Mouse (Mus musculus): Measurements from ENCODE around the gene P2rx3. TPM values are rescaled to one million over a fixed set of nuclear protein-coding genes. Genes with fewer than 3 reads are reported as not detected.

The P2rx3 gene
- polyA plus RNA-seq, 1 experiment: 53.1 TPM

DNA sequence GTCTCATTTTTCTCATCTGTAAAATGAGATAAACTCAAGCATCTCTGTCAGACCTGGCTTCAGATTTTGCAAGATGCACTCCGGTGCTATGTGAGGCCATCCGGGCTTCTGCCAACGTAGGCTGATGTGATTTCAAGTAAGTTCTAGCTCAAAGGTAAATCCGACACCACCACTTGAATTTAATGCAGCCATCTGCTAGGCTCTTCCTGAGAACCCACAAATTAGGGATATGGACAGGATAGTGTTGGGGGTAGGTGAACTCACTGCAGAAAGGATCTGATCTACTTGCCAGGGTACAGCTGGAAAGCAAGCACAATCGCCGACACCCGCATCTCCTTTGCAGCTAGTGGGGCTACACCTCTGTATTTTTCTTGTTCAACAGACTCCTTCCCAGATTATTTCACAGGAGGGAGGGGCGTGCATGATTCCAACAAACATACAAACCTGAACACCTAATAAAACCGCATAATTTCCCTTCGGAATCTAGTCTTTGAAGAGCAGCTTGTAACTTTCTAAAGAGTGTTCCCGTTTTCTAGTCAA, 685 bp downstream of the P2rx3 start:
- Histone ChIP-seq H3K27me3 (ENCODE audit: control insufficient read depth, insufficient read depth, insufficient read length) (no peaks in the 10 kb centered on the region), H3K4me3 (peak overlapping the region; percentile 74), H3ac (ENCODE audit: control insufficient read depth, insufficient read length) (peak overlapping the region; percentile 93), H3K36me3 (ENCODE audit: control insufficient read depth, insufficient read depth) (peaks cover 20% of the 10 kb centered on the region), H3K79me2 (ENCODE audit: control insufficient read depth, insufficient read depth) (peaks cover 25% of the 10 kb centered on the region), H3K4me2 (ENCODE audit: low read depth) (peak overlapping the region; percentile 92)
- TF ChIP-seq POLR2A (IDR thresholded peaks at IDR 0.05; ENCODE audit: insufficient read length, low read depth): no peak
- no peak for TF ChIP-seq REST (IDR thresholded peaks at IDR 0.05; ENCODE audit: insufficient read depth, insufficient read length)
- no peak for TF ChIP-seq TCF3 (IDR thresholded peaks at IDR 0.05; ENCODE audit: insufficient read length, low read depth)
- no peak for TF ChIP-seq MAX (IDR thresholded peaks at IDR 0.05; ENCODE audit: low read depth)
- TF ChIP-seq POLR2AphosphoS2 (IDR thresholded peaks at IDR 0.05; ENCODE audit: insufficient read length, low read depth): no peak
- no peak for TF ChIP-seq USF1 (IDR thresholded peaks at IDR 0.05; ENCODE audit: low read depth)
- no peak for TF ChIP-seq SRF (IDR thresholded peaks at IDR 0.05; ENCODE audit: control insufficient read depth, insufficient read length, low read depth)
- TF ChIP-seq TCF12 (IDR thresholded peaks at IDR 0.05; ENCODE audit: insufficient read depth, poor library complexity, severe bottlenecking): no peak
- no peak for TF ChIP-seq MYOG (IDR thresholded peaks at IDR 0.05; ENCODE audit: control insufficient read depth in 1 of 3, insufficient read depth in 1 of 3, insufficient read length in 2 of 3, low read depth in 2 of 3)
- no peak for TF ChIP-seq E2F4 (IDR thresholded peaks at IDR 0.05; ENCODE audit: insufficient read depth)
- no peak for TF ChIP-seq MYOD1 (IDR thresholded peaks at IDR 0.05; ENCODE audit: control insufficient read depth in 1 of 3, insufficient read length in 2 of 3, low read depth in 2 of 3)

DNA sequence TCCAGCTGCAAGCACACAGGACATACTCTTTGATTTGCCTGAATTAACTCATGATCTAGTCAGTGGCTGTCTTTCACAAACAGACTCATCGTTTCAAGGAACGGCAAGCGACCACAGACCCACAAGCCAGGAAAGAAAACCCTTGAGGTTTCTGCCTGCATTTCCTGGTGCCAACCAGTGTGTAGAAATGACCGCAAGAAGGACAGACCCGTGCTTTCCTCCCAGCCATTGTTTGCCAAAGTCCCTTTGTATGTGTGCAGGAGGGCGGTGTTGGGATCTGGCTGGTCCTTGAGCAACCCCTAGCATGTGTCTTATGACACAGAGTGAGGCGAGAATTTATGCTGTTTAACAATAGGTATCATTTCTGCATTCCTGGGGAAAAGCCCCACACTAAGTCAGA, 3.1 kb downstream of the P2rx3 start:
- TF ChIP-seq USF1 (IDR thresholded peaks at IDR 0.05; ENCODE audit: low read depth) (no peak), TCF12 (IDR thresholded peaks at IDR 0.05; ENCODE audit: insufficient read depth, poor library complexity, severe bottlenecking) (no peak), E2F4 (IDR thresholded peaks at IDR 0.05; ENCODE audit: insufficient read depth) (no peak), SRF (IDR thresholded peaks at IDR 0.05; ENCODE audit: control insufficient read depth, insufficient read length, low read depth) (no peak), POLR2A (IDR thresholded peaks at IDR 0.05; ENCODE audit: insufficient read length, low read depth) (no peak), TCF3 (IDR thresholded peaks at IDR 0.05; ENCODE audit: insufficient read length, low read depth) (no peak), MYOG (IDR thresholded peaks at IDR 0.05; ENCODE audit: control insufficient read depth in 1 of 3, insufficient read depth in 1 of 3, insufficient read length in 2 of 3, low read depth in 2 of 3) (no peak), REST (IDR thresholded peaks at IDR 0.05; ENCODE audit: insufficient read depth, insufficient read length) (no peak), MYOD1 (IDR thresholded peaks at IDR 0.05; ENCODE audit: control insufficient read depth in 1 of 3, insufficient read length in 2 of 3, low read depth in 2 of 3) (no peak), MAX (IDR thresholded peaks at IDR 0.05; ENCODE audit: low read depth) (no peak), POLR2AphosphoS2 (IDR thresholded peaks at IDR 0.05; ENCODE audit: insufficient read length, low read depth) (no peak)
- Histone ChIP-seq H3K4me2 (ENCODE audit: low read depth) (peak overlapping the region; percentile 36), H3ac (ENCODE audit: control insufficient read depth, insufficient read length) (no peak overlapping the region), H3K79me2 (ENCODE audit: control insufficient read depth, insufficient read depth) (peaks cover 19% of the 10 kb centered on the region), H3K27me3 (ENCODE audit: control insufficient read depth, insufficient read depth, insufficient read length) (no peaks in the 10 kb centered on the region), H3K4me3 (peak overlapping the region; percentile 23), H3K36me3 (ENCODE audit: control insufficient read depth, insufficient read depth) (no peaks in the 10 kb centered on the region)

DNA sequence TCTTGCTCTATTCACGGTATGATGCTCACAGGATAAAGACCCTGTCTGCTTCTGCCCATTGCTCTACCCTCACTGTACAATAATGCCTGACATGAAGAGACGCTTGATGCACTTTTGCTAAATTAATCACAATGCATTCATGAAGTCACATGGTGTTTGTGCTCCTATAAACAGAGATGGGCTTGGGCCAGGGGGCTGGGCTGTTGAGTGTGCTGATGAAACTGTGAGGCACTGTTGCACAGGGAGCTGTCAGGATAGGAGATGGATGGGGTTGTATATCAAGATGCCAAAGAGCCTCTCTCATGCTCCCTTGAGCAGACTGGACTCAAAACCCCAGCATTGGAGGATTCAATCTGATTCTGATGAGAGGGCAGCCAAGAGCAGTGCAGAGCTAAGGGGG, 4.1 kb downstream of the P2rx3 start:
- H3K27me3 ChIP-seq (ENCODE audit: control insufficient read depth, insufficient read depth, insufficient read length): no peaks in the 10 kb centered on the region
- no peaks in the 10 kb centered on the region for H3K36me3 ChIP-seq (ENCODE audit: control insufficient read depth, insufficient read depth)
- peak overlapping the region; percentile 23 for H3K4me3 ChIP-seq
- peaks cover 11% of the 10 kb centered on the region for H3K79me2 ChIP-seq (ENCODE audit: control insufficient read depth, insufficient read depth)
- peak overlapping the region; percentile 58 for H3K4me2 ChIP-seq (ENCODE audit: low read depth)
- no peak overlapping the region for H3ac ChIP-seq (ENCODE audit: control insufficient read depth, insufficient read length)
- TF ChIP-seq REST (IDR thresholded peaks at IDR 0.05; ENCODE audit: insufficient read depth, insufficient read length): no peak
- no peak for TF ChIP-seq SRF (IDR thresholded peaks at IDR 0.05; ENCODE audit: control insufficient read depth, insufficient read length, low read depth)
- no peak for TF ChIP-seq MYOG (IDR thresholded peaks at IDR 0.05; ENCODE audit: control insufficient read depth in 1 of 3, insufficient read depth in 1 of 3, insufficient read length in 2 of 3, low read depth in 2 of 3)
- no peak for TF ChIP-seq POLR2AphosphoS2 (IDR thresholded peaks at IDR 0.05; ENCODE audit: insufficient read length, low read depth)
- no peak for TF ChIP-seq TCF12 (IDR thresholded peaks at IDR 0.05; ENCODE audit: insufficient read depth, poor library complexity, severe bottlenecking)
- no peak for TF ChIP-seq TCF3 (IDR thresholded peaks at IDR 0.05; ENCODE audit: insufficient read length, low read depth)
- peak; percentile 63 for TF ChIP-seq MAX (IDR thresholded peaks at IDR 0.05; ENCODE audit: low read depth)
- peak; percentile 31 for TF ChIP-seq USF1 (IDR thresholded peaks at IDR 0.05; ENCODE audit: low read depth)
- TF ChIP-seq E2F4 (IDR thresholded peaks at IDR 0.05; ENCODE audit: insufficient read depth): no peak
- TF ChIP-seq POLR2A (IDR thresholded peaks at IDR 0.05; ENCODE audit: insufficient read length, low read depth): no peak
- TF ChIP-seq CEBPB (IDR thresholded peaks at IDR 0.05; ENCODE audit: insufficient read depth, poor library complexity, severe bottlenecking): peak; percentile 41; the same call in 1 of the 2 replicates

DNA sequence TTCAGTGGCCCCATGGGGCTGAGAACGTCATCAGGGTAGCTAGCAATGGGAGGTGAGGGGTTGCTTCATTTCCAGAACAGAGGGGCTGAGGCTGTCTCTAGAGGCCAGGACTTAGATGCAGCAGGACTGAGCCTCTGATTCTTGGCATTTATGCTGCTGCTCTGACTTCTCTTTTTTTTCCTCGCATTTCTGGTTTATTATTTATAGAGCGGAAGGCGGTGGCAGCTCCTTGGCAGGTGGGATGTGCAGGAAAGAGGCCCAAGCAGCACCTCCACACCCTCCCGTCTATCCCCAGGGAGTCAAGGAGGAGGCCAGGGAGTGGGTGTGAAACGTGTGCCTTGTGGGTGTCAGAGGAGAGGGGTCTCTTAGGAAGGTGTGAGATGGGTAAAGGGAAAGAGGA, 6.3 kb downstream of the P2rx3 start:
- TF ChIP-seq SRF (IDR thresholded peaks at IDR 0.05; ENCODE audit: control insufficient read depth, insufficient read length, low read depth): no peak
- no peak for TF ChIP-seq USF1 (IDR thresholded peaks at IDR 0.05; ENCODE audit: low read depth)
- TF ChIP-seq TCF3 (IDR thresholded peaks at IDR 0.05; ENCODE audit: insufficient read length, low read depth): no peak
- TF ChIP-seq E2F4 (IDR thresholded peaks at IDR 0.05; ENCODE audit: insufficient read depth): no peak
- TF ChIP-seq POLR2A (IDR thresholded peaks at IDR 0.05; ENCODE audit: insufficient read length, low read depth): no peak
- no peak for TF ChIP-seq REST (IDR thresholded peaks at IDR 0.05; ENCODE audit: insufficient read depth, insufficient read length)
- Histone ChIP-seq H3ac (ENCODE audit: control insufficient read depth, insufficient read length) (no peak overlapping the region), H3K4me2 (ENCODE audit: low read depth) (no peak overlapping the region), H3K4me3 (no peak overlapping the region), H3K27me3 (ENCODE audit: control insufficient read depth, insufficient read depth, insufficient read length) (no peaks in the 10 kb centered on the region), H3K79me2 (ENCODE audit: control insufficient read depth, insufficient read depth) (no peaks in the 10 kb centered on the region), H3K36me3 (ENCODE audit: control insufficient read depth, insufficient read depth) (no peaks in the 10 kb centered on the region)

- Histone ChIP-seq H3K4me2 (ENCODE audit: low read depth) (no peak overlapping the region), H3K36me3 (ENCODE audit: control insufficient read depth, insufficient read depth) (no peaks in the 10 kb centered on the region), H3K79me2 (ENCODE audit: control insufficient read depth, insufficient read depth) (no peaks in the 10 kb centered on the region), H3ac (ENCODE audit: control insufficient read depth, insufficient read length) (no peak overlapping the region), H3K27me3 (ENCODE audit: control insufficient read depth, insufficient read depth, insufficient read length) (no peaks in the 10 kb centered on the region), H3K4me3 (no peak overlapping the region)
- TF ChIP-seq E2F4 (IDR thresholded peaks at IDR 0.05; ENCODE audit: insufficient read depth) (no peak), CEBPB (IDR thresholded peaks at IDR 0.05; ENCODE audit: insufficient read depth, poor library complexity, severe bottlenecking) (no peak), TCF12 (IDR thresholded peaks at IDR 0.05; ENCODE audit: insufficient read depth, poor library complexity, severe bottlenecking) (no peak), USF1 (IDR thresholded peaks at IDR 0.05; ENCODE audit: low read depth) (no peak), REST (IDR thresholded peaks at IDR 0.05; ENCODE audit: insufficient read depth, insufficient read length) (no peak), POLR2AphosphoS2 (IDR thresholded peaks at IDR 0.05; ENCODE audit: insufficient read length, low read depth) (no peak), MAX (IDR thresholded peaks at IDR 0.05; ENCODE audit: low read depth) (no peak), TCF3 (IDR thresholded peaks at IDR 0.05; ENCODE audit: insufficient read length, low read depth) (no peak), MYOD1 (IDR thresholded peaks at IDR 0.05; ENCODE audit: control insufficient read depth in 1 of 3, insufficient read length in 2 of 3, low read depth in 2 of 3) (no peak), POLR2A (IDR thresholded peaks at IDR 0.05; ENCODE audit: insufficient read length, low read depth) (no peak), SRF (IDR thresholded peaks at IDR 0.05; ENCODE audit: control insufficient read depth, insufficient read length, low read depth) (no peak), MYOG (IDR thresholded peaks at IDR 0.05; ENCODE audit: control insufficient read depth in 1 of 3, insufficient read depth in 1 of 3, insufficient read length in 2 of 3, low read depth in 2 of 3) (no peak)
Observed at GRCm38 (mm10) chr2:85029897-85030296, 7.4 kb downstream of the P2rx3 start.
